Mouse (Mus musculus): ENCODE data around the gene Fbxl8. TPM values are rescaled to one million over a fixed set of nuclear protein-coding genes. Genes with fewer than 3 reads are reported as not detected.
"Not testable (repeated sequence)": the region's sequence is repeated elsewhere in the genome, so short reads cannot be mapped to it uniquely, and the experiment has no call there.

Fbxl8 gene
- total RNA-seq, 1 experiment from 2014 or later: not detected

GRCm38 (mm10) chr8:105275840-105276239 lies 11.4 kb downstream of the Fbxl8 start, which contains the start of gene Nol3:
TSS of gene Nol3 (plus strand) at chr8:105276140.
- no peak for ATAC-seq (replicated peaks; ENCODE audit: insufficient number of reproducible peaks, low FRiP score, low TSS enrichment, poor library complexity, severe bottlenecking)

- 0 out of 2 replicates have a peak, but pooled peaks have one; percentile 6 for ATAC-seq (replicated peaks; ENCODE audit: insufficient number of reproducible peaks, low FRiP score, low TSS enrichment, poor library complexity, severe bottlenecking)
Observed at GRCm38 (mm10) chr8:105276292-105277120, 12.1 kb downstream of the Fbxl8 start.

DNA sequence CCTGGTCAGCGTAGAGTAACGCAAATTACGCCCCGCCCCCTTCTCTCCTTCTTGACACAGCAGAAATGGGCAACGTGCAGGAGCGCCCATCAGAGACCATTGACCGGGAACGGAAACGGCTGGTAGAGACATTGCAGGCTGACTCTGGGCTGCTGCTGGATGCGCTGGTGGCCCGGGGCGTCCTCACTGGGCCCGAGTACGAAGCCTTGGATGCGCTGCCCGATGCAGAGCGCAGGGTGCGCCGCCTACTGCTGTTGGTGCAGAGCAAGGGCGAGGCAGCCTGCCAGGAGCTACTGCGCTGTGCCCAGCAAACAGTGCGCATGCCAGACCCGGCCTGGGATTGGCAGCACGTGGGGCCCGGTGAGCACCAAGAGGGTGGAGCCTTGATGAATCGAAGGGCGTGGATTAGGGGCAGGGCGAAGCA lies 14.5 kb downstream of the Fbxl8 start:
- ATAC-seq (replicated peaks; ENCODE audit: insufficient number of reproducible peaks, low FRiP score, low TSS enrichment, poor library complexity, severe bottlenecking): peak; percentile 24; the same call in 1 of the 2 replicates

- ATAC-seq (replicated peaks; ENCODE audit: insufficient number of reproducible peaks, low FRiP score, low TSS enrichment, poor library complexity, severe bottlenecking): no peak
Observed at GRCm38 (mm10) chr8:105280567-105280966, 16.1 kb downstream of the Fbxl8 start.

DNA sequence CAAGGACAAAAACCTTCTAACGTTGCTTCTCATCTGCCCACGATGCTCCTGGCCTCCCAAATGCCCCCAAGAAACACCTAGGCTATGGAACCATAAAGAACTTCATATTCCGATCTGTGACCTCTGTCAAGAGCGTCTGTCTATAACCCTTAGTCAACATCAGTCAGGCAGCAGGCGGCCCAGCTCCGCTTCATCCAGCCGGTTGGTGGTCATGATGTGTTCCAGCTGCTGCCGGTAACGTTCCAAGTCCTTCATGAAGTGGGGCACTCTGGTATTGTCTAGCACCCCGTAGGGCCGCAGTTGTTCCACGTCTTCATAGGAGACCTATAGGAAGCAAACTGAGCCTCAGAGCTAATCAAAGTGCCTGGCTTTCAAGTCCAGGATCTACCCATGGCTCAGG lies 17.4 kb downstream of the Fbxl8 start:
- ATAC-seq (replicated peaks; ENCODE audit: insufficient number of reproducible peaks, low FRiP score, low TSS enrichment, poor library complexity, severe bottlenecking): no peak

GRCm38 (mm10) chr8:105282239-105282638 lies 17.8 kb downstream of the Fbxl8 start:
- no peak for ATAC-seq (replicated peaks; ENCODE audit: insufficient number of reproducible peaks, low FRiP score, low TSS enrichment, poor library complexity, severe bottlenecking)

- peak; percentile 64 for ATAC-seq (replicated peaks; ENCODE audit: insufficient number of reproducible peaks, low FRiP score, low TSS enrichment, poor library complexity, severe bottlenecking)
Observed at GRCm38 (mm10) chr8:105283074-105283473, 18.6 kb downstream of the Fbxl8 start.

- no peak for ATAC-seq (replicated peaks; ENCODE audit: insufficient number of reproducible peaks, low FRiP score, low TSS enrichment, poor library complexity, severe bottlenecking)
Observed at GRCm38 (mm10) chr8:105285514-105285913, 21.1 kb downstream of the Fbxl8 start.

- no peak for ATAC-seq (replicated peaks; ENCODE audit: insufficient number of reproducible peaks, low FRiP score, low TSS enrichment, poor library complexity, severe bottlenecking)
Observed at GRCm38 (mm10) chr8:105286907-105287306, 22.5 kb downstream of the Fbxl8 start.

DNA sequence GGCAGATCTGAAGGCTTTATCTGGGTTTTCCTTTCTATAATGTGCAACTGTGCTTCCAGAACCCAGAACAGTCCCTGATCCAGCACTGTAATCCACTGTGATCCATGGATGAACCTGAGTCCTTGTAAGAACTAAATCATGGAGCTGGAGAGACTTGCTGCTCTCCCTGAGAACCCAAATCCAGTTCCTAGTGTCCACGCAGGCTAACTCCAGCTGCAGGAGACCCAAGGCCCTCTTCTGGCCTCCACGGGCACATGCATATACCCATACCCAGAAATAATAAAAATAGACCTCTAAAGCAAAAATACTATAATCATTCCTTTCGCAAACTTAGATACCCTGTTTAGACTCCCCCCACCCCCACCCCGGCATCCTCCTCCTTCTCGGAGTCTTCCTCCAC lies 23.8 kb downstream of the Fbxl8 start:
- no peak for ATAC-seq (replicated peaks; ENCODE audit: insufficient number of reproducible peaks, low FRiP score, low TSS enrichment, poor library complexity, severe bottlenecking)

DNA sequence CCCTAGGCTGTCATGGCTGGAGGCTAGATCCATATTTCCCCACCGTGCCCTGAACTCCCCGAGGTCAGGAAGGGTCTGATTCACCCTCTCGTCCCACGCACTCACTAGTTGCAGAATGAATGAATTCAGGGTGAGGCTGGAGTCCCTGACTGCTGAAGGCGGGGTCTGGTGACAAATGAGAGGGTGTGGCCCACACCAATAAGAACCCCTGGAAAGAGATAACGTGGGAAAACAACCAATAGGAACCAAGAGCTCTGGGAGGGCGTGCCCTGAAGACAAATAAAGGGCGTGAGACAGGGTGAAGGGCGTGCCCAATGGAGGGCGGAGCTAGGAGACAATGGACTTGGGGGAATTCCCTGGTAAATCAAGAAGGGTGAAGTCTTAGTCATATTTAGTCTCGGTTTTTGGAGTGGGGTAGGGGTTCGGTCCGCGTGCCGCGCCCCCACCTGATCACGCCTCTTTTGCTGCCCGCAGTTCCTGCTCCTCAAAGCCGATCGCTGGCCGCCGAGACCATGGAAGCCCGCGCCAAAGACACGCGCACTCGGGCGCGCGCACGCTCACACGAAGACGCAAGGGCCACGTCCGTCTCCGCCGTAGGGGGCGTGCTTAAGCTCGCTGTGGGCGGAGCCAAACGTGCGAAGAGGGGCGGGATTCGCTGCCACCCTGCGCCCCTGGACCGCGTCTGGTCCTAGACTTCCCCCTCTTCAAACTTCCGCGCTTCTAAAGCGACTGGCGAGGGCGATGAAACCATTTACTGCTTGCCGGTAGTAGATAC lies 24.7 kb downstream of the Fbxl8 start:
- ATAC-seq (replicated peaks; ENCODE audit: insufficient number of reproducible peaks, low FRiP score, low TSS enrichment, poor library complexity, severe bottlenecking): peak; percentile 80

DNA sequence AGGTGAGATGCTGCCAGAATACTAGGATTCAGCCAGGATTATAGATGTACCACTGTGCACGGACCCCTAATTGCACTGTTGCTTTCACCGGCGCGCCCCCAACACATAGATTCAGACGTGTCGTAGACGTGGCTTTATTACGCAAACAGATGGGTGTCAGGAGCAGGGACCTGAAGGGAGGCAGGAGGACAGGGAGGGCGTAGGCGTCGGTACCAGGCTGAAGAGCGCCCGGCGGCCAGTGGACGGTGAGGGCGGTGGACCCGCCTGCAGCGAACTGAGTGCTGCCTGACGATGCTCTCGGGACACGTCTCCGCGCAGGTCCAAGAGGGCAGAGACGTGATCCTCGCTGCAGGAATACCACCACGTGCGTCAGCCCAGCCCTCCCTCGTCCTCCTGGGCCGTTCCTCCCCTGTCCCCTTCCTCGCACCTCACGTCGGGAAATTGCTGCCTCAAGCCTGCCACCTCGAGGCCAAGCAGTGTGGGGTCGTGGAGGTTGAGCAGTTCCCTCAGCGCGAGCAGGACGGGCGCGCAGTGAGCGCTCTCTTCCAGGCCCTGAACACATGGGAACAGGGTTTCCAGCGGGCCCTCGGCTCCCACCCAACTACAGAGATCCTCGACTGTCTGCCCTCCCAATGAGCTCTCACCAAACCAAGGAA lies 25.5 kb downstream of the Fbxl8 start, which contains the start of gene 4931428F04Rik:
4931428F04Rik (minus strand) TSS at position 60 of the 656 bp plus-strand sequence.
- 0 out of 2 replicates have a peak, but pooled peaks have one; percentile 1 for ATAC-seq (replicated peaks; ENCODE audit: insufficient number of reproducible peaks, low FRiP score, low TSS enrichment, poor library complexity, severe bottlenecking)

- ATAC-seq (replicated peaks; ENCODE audit: insufficient number of reproducible peaks, low FRiP score, low TSS enrichment, poor library complexity, severe bottlenecking): peak; percentile 57
Observed at GRCm38 (mm10) chr8:105290554-105291314, 26.3 kb downstream of the Fbxl8 start.

DNA sequence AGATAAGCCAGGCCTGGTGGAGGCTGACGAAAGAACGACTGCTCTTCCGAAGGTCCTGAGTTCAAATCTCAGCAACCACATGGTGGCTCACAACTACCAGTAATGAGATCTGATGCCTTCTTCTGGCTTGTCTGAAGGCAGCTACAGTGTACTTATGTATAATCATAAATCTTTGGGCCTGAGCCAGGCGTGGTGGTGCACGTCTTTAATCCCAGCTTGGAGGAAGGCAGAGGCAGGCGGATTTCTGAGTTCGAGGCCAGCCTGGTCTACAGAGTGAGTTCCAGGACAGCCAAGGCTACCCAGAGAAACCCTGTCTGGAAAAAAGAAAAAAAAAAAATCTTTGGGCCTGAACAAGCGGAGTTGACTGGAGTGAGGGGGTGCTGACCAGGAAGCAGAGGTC lies 26.9 kb downstream of the Fbxl8 start:
- not testable (repeated sequence) for ATAC-seq (replicated peaks; ENCODE audit: insufficient number of reproducible peaks, low FRiP score, low TSS enrichment, poor library complexity, severe bottlenecking)

DNA sequence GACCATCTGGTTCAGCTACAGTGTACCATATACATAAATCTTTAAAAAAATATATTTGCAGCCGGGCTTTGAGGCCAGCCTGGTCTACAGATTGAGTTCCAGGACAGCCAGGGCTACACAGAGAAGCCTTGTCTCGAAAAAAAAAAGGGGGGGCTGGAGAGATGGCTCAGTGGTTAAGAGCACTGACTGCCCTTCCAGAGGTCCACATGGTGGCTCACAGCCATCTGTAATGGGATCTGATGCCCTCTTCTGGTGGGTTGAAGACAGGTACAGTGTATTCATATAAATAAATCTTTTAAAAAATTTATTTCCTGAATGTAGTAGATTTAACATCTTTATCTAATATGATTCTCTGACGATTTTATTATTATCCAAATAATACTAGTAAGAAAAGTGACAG lies 27.4 kb downstream of the Fbxl8 start:
- not testable (repeated sequence) for ATAC-seq (replicated peaks; ENCODE audit: insufficient number of reproducible peaks, low FRiP score, low TSS enrichment, poor library complexity, severe bottlenecking)

DNA sequence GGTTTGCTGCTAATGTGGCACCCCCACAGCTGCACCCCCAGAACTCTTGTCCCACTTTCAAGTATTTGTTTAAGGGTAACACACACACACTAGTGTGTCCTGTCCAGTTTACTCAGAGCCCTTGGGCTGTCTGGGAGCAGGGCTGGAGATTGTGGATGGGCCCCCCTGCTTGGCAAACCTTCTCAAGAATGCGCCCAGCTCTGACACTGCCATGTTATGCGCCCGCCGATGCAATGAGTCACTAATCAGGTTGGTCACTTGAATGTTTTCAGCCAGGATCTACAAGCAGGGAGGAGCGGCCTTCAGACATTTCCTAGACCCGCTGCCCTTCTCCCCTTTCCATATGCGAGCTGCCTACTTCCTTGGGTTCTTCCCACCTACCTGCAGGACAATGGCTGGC lies 28.0 kb downstream of the Fbxl8 start:
- ATAC-seq (replicated peaks; ENCODE audit: insufficient number of reproducible peaks, low FRiP score, low TSS enrichment, poor library complexity, severe bottlenecking): no peak

- ATAC-seq (replicated peaks; ENCODE audit: insufficient number of reproducible peaks, low FRiP score, low TSS enrichment, poor library complexity, severe bottlenecking): no peak
Observed at GRCm38 (mm10) chr8:105293405-105293804, 29.0 kb downstream of the Fbxl8 start.

DNA sequence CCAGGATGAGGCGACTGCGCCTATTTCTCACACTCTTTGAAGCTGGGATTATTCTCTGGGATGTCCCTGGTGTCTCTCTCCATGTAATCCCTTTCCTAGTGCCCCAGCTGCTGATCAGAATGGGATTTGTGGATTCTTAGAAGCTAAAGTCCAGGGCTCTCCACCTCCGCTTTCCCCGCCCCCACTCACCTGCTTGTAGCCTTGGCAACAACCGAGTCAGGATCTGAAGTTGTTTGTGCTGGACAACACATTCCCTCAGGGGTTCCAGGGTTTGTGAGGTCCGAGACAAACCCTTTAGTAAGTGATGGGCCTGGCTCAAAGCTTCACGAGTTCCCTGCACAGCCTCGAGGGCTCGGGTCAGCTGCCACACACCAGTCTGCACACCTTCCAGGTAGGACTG lies 30.3 kb downstream of the Fbxl8 start:
- ATAC-seq (replicated peaks; ENCODE audit: insufficient number of reproducible peaks, low FRiP score, low TSS enrichment, poor library complexity, severe bottlenecking): no peak

Data from monocyte, adult 5-6 weeks (primary cell).